Comparison of ENCODE assay signal across 10 mouse cellular contexts in the genomic region with DNA sequence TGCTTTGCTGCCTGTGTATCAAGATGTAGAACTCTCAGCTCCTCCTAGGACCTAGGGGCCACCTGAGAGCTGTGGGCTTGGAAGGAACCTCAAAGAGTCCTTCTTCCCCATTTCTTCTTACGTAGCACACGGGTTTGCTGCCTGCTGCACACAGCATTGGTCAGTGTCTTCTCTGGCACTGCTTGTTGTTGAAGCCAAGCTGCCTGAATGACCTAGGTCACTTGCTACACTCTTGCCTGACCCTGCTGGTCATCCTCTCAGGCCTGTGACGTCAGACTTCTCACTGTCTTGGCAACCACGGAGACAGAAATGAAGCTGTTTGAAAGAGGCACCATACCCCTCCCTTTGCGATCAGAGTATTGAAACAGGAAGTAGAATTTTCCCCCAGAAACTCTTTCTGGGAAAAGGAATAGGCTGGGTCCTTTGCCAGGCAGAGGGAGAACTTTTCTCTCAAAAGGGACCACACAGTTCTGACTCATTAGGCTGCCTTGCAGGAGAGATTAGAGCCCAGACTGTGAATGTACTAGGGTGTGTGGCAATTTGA. TPM values are rescaled to one million over a fixed set of nuclear protein-coding genes. Genes with fewer than 3 reads are reported as not detected.
DNase-seq lines count a peak whose midpoint lies in the region; ATAC-seq and TF ChIP-seq lines count a peak whose summit lies in the region.
"Had no signal": no experiment of that assay in that cellular context is flagged by ENCODE, and none has a peak within 500 bp of the region (broad histone marks: within the 10 kb centered on the region; RNA-seq: fewer than 3 reads in every experiment).

No protein-coding gene starts in this region.

- no peaks in the 10 kb centered on the region for H3K27me3 ChIP-seq in kidney, adult 2 months (replicated peaks; ENCODE audit: control insufficient read depth, insufficient read depth, low read length)
- no peaks in the 10 kb centered on the region for H3K27me3 ChIP-seq in kidney, embryonic 14.5 days (ENCODE audit: control insufficient read depth, insufficient read depth, low read length)
- H3K27me3 ChIP-seq: heart, embryonic 13.5 days had no signal

- peaks cover 7% of the 10 kb centered on the region for H3K9me3 ChIP-seq in kidney, embryonic 14.5 days (ENCODE audit: control insufficient read depth, low read length)

- 60% methylated on average over 5 of the region's 5 CpGs for WGBS in kidney, adult 2 months
- 66% methylated on average over 5 of the region's 5 CpGs for WGBS in kidney, embryonic 14.5 days

- no peak overlapping the region for H3K4me2 ChIP-seq in kidney, embryonic 14.5 days (replicated peaks; ENCODE audit: low read depth, low read length)
- H3K4me2 ChIP-seq: heart, embryonic 13.5 days had no signal

- H3K36me3 ChIP-seq in kidney, adult 2 months (ENCODE audit: control insufficient read depth, insufficient read depth, low read length): no peaks in the 10 kb centered on the region
- no peaks in the 10 kb centered on the region for H3K36me3 ChIP-seq in kidney, embryonic 14.5 days (ENCODE audit: control insufficient read depth, insufficient read depth, low read length)
- H3K36me3 ChIP-seq: heart, embryonic 13.5 days had no signal

- H3K27ac ChIP-seq in kidney, adult 2 months (ENCODE audit: insufficient read depth, low read depth, low read length): no peak overlapping the region
- H3K27ac ChIP-seq in kidney, embryonic 14.5 days (ENCODE audit: low read depth, low read length): no peak overlapping the region
- H3K27ac ChIP-seq: heart, embryonic 13.5 days had no signal

- no peak for ATAC-seq in kidney, embryonic 14.5 days (ENCODE audit: low FRiP score, low TSS enrichment)
- ATAC-seq in megakaryocyte, adult 5-6 weeks (ENCODE audit: poor library complexity, severe bottlenecking): peak; percentile 74

- H3K4me1 ChIP-seq in kidney, adult 2 months (ENCODE audit: control insufficient read depth, insufficient read depth, low read length): no peaks in the 10 kb centered on the region
- H3K4me1 ChIP-seq in kidney, embryonic 14.5 days (ENCODE audit: control insufficient read depth, insufficient read depth, low read length): no peaks in the 10 kb centered on the region
- H3K4me1 ChIP-seq: heart, embryonic 13.5 days had no signal

- TF ChIP-seq CTCF in kidney, adult 2 months (conservative IDR thresholded peaks at IDR 0.05; ENCODE audit: insufficient read depth, insufficient read length, low read depth, low read length): no peak

- no peak overlapping the region for H3K9ac ChIP-seq in kidney, embryonic 14.5 days (ENCODE audit: low read depth, low read length)
- H3K9ac ChIP-seq: heart, embryonic 13.5 days had no signal

- H3K4me3 ChIP-seq in kidney, adult 2 months (ENCODE audit: insufficient read depth, low read depth, low read length): no peak overlapping the region
- H3K4me3 ChIP-seq in kidney, embryonic 14.5 days (ENCODE audit: low read length): no peak overlapping the region
- H3K4me3 ChIP-seq: heart, embryonic 13.5 days had no signal

- TF ChIP-seq POLR2A in kidney, adult 2 months (IDR thresholded peaks at IDR 0.05; ENCODE audit: low read depth, low read length): no peak

- DNase-seq in kidney, adult 2 months: peak; percentile 30
- peak; percentile 37 to 42 for DNase-seq in B cell, adult 2 months
- DNase-seq in adrenal gland, postnatal 10 days: peak; percentile 24
- no peak for DNase-seq in right cerebral cortex, postnatal 10 days (ENCODE audit: low spot score in 2 of 2)
- no peak for DNase-seq in left cerebral cortex, adult 9 months (ENCODE audit: low spot score in 2 of 2)
- DNase-seq in T-cell, adult 2 months (ENCODE audit: low spot score): no peak
- DNase-seq: cerebellum, adult 11 months had no signal

RNA-seq across cellular contexts. Expression of a gene that starts 27.0 kb away (rescaled TPM):
- polyA plus RNA-seq in kidney, adult 2 months (2012; rRNA removed): 8.0 and 9.2 TPM in 2 replicates
- polyA plus RNA-seq in kidney, embryonic 14.5 days (2014; fragmentation: Nextera tagmentation; extraction: Ambion mirVana): 4.5 and 5.4 TPM in 2 replicates
- 10 to 100 TPM; 23.2 to 23.3 TPM for total RNA-seq in adrenal gland, postnatal 10 days (2021)
- 2.6 and 3.2 TPM in 2 replicates for total RNA-seq in megakaryocyte, adult 5-6 weeks (2015)
- 3.9 and 5.9 TPM in 2 replicates for total RNA-seq in megakaryocyte, adult 5-6 weeks (2017)

Comparison
In these comparisons a context has a peak if more than half of its experiments do, and no peak if none do; other contexts are left out.
1. DNase-seq: peak in kidney, adult 2 months (single experiment), B cell, adult 2 months (2 of 2) and adrenal gland, postnatal 10 days (single experiment); none in right cerebral cortex, postnatal 10 days (0 of 2), left cerebral cortex, adult 9 months (0 of 2) and T-cell, adult 2 months (single experiment).